11 mouse cellular contexts compared by ENCODE assay signal in the genomic region with DNA sequence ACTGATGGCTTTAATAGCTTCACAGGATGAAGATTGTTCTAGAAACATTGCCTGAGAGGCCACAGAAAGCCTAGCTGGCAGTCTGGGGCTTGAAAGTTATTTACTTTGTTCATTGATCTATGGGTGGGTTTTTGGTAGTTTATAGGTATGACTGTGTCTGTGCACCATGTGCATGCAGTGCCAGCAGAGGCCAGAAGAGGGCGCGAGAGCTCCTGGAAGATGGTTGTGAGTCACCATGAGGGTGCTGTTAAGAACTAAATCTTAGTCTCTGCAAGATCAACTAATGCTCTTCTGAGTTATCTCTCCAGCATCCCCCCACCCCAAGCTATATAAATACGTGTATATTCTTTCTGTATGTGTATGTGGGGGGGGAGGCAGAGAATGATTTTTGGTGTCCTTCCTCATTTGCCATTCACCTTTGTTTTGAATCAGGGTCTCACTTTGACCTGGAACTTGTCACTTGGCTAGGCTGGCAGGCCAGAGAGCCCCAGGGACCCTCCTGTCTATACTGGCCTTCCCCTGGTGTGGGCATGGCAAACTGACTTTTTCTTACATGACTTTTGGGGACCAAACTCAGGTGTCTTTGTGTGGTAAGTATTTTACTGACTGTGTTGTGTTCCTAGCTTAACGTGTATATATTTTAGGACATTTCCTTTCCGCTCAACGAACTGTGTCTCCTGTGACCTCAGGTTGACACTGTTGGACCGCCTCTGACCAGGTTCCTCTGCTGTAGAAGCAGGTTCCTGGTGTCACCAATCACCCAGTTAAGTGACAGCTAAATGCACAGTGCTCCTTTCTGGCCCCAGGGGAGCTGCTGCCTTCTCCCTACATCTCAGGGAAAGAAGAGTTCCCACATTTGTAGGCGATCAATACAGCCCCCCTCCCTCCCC.
DNase-seq lines count a peak whose midpoint lies in the region; TF ChIP-seq lines count a peak whose summit lies in the region.
"Had no signal": no experiment of that assay in that cellular context is flagged by ENCODE, and none has a peak within 500 bp of the region (broad histone marks: within the 10 kb centered on the region; RNA-seq: fewer than 3 reads in every experiment).

No protein-coding gene starts in this region.

- intact Hi-C loops in left cerebral cortex, adult 2 months (cut with DNase I), result no loop called here

- peak; percentile 61 to 75 for DNase-seq in cerebellum, postnatal 10 days
- DNase-seq in cerebellum, adult 9-11 months, result no peak
- DNase-seq in left cerebral cortex, adult 2 months (ENCODE audit: extremely low spot score in 1 of 2, low spot score in 2 of 2), result no peak
- no peak for DNase-seq in left cerebral cortex, adult 18-20 months (ENCODE audit: low spot score in 2 of 2)
- DNase-seq in thymus, postnatal 4 days, result peak; percentile 54
- DNase-seq in thymus, adult 18-20 months, result no peak
- peak; percentile 64 for DNase-seq in testis, postnatal 10 days (ENCODE audit: low spot score)
- no peak for DNase-seq in adrenal gland, adult (ENCODE audit: inconsistent age in 2 of 2, low spot score in 1 of 2)
- DNase-seq: right cerebral cortex, adult 18-20 months had no signal

- H3K4me3 ChIP-seq in left cerebral cortex, adult 2 months, result no peak overlapping the region
- H3K4me3 ChIP-seq: hindbrain, embryonic 13.5 days; limb, embryonic 13.5 days had no signal

- peak; percentile 46 for TF ChIP-seq CTCF in left cerebral cortex, adult 2 months (IDR thresholded peaks at IDR 0.05)

- peak overlapping the region; percentile 76; the same call in 1 of the 2 replicates for H3K27ac ChIP-seq in left cerebral cortex, adult 2 months
- H3K27ac ChIP-seq: hindbrain, embryonic 13.5 days; limb, embryonic 13.5 days had no signal

Comparison
In these comparisons a context has a peak if more than half of its experiments do, and no peak if none do; other contexts are left out.
1. DNase-seq: peak in cerebellum, postnatal 10 days (2 of 2), thymus, postnatal 4 days (single experiment) and testis, postnatal 10 days (single experiment); none in cerebellum, adult 9-11 months (single experiment), left cerebral cortex, adult 2 months (0 of 2), left cerebral cortex, adult 18-20 months (0 of 2), thymus, adult 18-20 months (0 of 2) and adrenal gland, adult (0 of 2).